Mouse (Mus musculus) right cerebral cortex, postnatal 14 days (tissue): ENCODE measurements around the gene Rab2b.
"Not testable (repeated sequence)": the region's sequence is repeated elsewhere in the genome, so short reads cannot be mapped to it uniquely, and the experiment has no call there.

Source experiments
- DNase-seq: peaks from one replicate; pipeline ENCODE4 v3.0.0; 2022

Gene Rab2b

DNA sequence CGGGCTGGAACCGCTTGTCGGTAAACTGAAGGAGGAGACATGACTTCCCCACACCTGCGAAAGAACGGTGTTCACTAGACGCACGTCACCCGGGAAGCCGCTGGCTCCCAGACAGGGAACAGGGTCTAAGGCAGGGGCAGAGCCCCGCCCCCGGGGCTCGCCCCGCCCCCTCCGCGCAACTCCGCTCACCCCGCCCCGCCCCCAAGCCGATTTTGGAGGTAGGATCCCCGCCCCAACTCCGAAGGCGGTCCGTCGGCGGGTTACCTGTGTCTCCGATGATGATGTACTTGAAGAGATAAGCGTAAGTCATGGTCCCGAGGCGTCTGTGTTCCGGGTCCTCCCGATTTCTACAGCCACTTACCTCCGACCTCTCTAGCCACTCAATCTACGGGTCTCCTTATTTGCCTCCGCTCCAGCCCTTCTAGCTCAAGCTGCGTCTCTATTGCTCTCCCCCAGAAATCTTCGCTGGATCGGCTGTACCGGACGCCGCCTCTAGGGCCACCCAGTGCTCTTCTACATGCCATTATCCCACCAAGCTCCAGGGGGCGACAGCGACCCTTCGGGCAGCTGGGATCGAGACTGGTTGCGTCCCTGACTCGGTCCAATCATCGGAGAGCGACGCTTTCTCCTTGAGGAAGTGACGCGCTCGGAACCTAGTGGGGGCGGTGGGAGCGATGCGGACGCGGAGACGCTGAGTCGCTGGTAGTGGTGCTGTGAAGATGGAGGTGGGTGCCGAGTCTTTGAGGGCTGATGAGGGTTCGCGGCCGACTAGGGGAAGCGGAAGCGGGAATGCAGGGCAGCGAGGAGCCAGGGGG is at the start of gene Rab2b, which contains the start of gene Tox4:
Gene Rab2b, minus strand, starts transcription at position 614 of the 815 bp plus-strand sequence.
Gene Tox4, plus strand, starts transcription at position 215 of the 815 bp plus-strand sequence.
- peak; percentile 97 for DNase-seq

DNA sequence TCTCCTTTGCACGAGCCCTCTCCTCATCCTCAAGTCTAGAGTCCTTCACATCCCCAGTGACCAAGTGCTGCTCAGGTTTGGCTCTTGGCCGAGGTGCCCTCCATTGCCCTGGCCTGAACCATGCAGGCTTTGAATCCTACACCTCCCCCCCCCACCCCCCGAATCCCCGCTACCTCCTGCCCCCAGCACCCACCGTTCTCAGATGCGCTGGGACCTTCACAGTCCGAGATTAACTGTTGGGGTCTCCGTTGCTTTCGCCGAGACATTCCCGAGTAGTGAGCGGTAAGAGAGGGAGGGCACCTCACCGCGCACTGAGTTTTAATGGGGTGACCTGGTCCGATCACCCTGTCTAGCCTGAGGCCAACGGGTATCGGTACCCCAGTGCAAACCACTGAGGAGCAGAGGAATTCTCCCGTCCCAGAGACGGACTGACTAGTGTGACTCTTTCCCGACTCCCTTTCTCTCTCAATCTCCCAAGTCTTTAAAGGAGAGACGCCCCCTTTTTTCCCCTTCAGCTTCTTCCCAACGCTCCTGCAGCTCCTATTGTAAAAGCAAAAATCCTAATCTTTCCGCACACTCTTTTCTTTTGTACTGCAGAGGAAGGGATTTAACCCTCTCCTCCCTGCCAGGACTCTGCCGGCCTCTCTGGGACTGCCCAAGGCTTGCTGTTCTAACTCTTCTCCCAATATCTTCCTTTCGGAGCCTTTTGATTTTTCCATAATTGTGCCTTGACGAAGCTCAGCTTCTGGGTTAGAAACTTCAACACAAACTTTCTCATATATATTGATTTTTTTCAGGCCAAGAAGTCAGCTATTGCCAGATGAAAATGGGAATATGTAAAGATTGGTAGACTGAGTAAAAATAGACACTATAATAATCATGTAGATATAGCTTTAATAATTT is 48.8 kb upstream of the Rab2b start, which contains the start of gene Sall2:
Gene Sall2, minus strand, starts transcription at position 853 of the 903 bp plus-strand sequence.
- DNase-seq: no peak

DNA sequence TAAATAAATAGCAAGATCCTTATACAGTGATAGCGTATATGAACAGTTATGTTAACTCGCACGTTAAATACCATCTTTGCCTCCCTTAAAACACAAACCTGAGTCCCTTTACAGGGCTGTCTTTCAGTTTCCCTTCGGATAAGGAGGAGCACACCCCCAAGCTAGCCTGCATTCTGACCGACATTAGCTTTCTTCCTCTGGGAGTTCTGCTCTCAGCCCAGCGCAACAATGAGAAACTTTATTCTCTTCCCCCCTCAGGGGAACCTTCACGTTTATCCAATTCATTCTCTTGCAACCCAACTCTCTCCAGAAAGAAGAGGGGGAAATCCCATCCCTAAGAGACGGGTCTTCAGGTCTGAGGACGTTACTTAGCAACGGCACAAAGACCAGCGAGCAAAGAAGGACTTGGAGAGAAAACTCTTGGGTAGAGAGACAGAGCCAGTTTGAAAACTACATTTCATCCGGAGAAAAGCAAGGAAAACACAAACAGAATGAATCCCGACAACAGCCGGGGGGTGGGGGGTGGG is 48.1 kb upstream of the Rab2b start:
- DNase-seq: no peak

DNA sequence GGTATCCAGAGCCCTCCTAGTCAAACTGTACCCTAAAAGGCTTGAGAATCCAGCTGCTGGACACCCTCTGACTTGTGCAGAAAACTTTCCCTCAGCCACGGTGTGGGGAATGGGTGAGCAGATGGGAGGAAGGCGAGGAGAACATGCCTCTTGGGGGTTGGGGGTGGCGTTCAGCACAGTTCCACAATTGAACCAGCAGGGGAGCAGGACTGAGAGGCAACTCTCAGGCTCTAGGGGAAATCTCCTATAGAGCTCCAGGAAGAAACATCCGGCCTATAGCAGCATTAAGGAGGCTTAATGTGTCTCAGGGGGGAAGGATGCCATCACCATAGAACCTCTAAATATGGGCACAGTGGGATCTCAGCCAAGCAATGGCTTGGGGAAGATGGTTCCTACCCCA is 46.5 kb upstream of the Rab2b start:
- no peak for DNase-seq

DNA sequence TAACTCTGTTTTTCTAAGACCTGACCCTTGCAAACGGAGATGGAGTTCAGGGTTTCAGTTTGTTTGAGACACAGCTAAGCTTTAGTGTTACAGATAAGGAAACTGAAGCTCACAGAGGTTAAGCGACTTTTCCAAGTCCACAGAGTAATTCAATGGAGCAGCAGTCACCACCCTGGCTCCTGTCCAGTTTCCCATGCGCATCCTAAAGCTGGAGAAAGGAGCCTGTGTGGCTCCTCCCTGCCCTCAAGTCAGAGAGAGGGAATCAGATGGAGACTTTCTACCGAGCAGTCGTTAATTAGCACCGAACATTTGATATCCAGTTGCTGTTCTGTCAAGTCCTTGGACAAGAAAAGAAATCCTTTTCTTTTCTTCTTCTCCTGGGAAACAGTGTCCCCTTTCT is 40.0 kb upstream of the Rab2b start:
- DNase-seq: no peak

DNA sequence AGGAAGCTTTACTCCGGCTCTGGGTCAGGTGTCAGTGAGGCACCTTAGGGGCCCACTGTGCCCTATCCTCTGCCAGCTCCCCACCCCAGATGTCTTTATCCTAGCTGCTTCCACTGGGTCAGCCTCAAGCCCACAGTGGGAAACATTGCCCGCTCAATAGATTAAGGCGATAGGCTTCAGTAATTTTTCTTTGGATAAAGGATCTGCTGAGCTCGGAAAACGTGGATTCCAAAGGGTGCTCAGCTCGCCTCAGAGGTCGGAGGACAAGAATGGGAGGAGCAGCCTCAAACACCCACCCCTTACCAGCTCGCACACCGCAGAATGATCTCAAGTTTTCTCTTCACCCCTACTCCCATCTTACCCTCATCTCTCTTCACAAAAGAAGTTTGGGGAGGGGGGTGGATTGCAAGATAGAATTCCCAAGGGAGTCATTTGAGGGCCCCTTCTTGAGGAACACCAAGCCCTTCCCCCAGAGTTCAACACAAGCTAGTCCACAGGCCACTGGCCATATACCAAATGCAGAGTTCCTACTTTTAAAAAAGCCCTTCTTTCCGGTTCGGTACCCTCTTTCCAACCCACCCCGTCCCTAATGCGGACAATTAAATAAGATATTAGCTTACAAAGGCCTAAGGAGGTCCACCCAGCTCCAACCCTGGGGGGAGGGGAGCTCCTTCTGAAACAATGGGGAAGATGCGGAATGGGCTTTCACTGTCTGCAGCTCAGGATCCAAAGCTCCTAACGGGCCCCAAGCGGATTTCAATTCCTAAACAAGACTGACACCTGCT is 37.3 kb upstream of the Rab2b start:
- no peak for DNase-seq

DNA sequence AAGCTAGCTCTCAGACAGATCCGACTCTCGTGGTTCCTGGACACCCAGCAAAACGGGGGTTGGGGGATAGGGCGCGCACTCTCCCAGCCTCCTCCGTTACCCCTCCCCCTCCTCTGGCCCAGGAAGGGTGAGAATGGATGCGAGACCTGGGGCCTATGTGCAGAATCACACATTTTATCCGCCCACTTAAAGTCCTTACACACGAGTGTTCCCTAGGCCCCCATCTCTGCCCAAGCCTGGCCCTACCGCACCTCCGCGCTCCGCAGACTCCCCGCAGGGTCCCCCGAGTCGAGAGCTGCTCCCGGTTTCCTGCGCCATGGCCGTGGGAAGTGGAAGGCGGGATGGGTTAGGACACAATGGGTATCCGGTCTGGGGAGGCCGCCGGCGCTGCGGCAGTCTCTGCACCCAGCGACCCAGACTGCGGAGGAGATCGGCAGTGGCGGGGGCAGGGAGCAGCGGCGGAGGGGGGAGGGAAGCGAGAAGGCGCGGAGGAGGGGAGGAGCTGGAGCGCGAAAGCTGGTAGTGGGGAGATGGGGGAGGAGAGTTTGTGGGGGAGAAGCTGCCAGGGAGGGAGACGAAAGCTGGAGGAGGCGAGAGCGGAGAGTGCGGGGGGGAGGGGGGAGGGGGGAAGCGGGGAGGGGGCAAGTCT is 36.6 kb upstream of the Rab2b start:
- DNase-seq: peak; percentile 78

DNA sequence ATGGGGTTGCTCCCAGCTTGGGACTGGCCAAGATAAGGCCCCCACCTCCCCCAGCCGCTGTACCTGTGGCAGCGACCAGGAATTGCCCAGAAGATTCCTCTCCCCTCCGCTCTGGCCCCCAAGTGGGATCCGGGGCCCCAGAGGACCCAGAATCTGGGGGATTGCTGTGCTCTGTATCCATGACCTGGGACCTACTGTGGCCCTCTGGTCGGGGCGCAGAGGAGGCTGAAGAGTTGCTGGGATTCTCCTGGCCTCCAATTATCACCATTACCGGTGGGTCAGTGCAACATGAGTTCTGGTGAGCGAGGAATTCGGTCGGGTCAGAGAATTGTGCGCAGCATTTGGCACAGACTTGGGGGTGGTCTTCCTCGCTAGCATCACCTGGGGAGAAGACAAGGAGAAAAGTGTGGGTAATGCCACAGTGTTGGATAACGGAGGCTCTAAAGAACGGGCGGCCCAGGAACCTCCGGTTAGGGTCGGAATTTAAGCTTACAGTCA is 36.0 kb upstream of the Rab2b start:
- no peak for DNase-seq

DNA sequence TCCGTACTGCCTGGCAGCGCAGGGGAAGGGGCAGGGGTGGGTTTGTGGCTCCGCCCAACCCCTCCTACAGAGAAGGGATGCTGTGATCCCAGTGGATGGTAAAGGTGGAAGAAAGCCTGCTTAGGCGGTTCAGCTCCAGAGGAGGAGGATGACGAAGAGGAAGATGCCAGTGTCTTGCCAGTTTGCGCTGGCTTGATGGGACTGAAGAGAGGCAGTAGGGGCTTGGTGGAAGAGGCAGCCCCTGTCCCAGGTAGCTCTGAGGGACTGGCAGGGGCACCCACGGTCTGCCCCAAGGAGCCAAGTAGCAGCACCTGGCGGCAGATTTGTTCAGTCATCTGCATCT is 35.4 kb upstream of the Rab2b start:
- DNase-seq: no peak

DNA sequence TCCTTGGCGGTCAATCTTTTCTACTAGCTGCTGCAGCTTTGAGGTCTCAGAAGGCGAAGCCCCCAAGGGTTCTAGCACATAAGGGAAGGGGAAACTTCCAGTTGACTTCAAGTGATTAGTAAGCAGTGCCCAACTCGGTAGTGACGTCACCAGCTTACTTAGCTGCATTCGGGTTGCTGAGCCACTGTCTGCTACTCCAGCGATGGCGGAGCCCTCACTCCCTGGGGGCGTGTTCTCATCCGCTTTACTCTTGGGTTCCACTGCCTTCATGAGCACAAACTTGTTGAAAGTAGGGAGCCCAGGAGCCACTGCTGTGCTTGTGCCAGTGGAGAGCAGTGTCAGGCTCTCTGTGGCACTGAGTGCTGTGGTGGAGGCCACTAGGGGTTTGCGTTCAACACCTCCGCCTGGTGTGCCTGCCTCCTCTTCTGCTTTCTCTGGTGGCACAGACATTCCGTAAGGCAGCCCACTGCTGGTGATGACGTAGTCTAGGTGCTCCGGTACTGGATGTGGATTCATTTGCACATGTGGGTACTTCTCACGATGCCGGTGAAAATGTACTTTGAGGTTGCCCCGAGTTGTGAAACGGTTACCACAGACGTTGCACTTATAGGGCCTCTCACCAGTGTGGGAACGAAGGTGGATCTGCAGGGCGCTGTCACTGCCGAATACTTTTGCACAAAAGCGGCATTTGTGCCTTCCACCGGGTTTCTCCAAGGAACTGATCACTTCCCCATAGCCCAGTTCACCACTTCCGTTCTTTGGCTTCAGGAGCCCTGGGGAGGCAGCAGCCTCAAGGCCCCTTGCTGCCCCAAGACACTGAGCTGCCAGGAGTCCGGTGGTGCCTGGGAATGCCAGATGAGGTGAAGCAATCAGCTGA is 34.8 kb upstream of the Rab2b start:
- no peak for DNase-seq

DNA sequence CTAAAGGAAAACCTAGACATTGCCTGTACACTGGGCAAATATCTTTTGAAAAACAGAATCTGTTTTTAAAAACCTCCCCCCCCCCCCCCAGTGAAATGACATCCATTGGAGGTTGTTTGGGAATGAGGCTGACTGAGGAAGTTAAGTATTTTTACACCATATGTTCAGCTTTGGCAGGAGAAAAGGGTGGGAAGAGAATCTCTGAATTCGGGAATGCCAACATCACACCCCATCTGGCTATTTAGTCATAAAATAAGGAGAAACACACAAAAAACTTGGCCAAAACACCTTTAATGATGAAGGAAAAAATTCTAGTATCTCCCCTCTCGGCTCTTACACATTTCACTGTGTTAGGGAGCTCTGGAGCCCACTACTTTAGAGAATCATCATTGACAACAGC is 31.6 kb upstream of the Rab2b start:
- no peak for DNase-seq

DNA sequence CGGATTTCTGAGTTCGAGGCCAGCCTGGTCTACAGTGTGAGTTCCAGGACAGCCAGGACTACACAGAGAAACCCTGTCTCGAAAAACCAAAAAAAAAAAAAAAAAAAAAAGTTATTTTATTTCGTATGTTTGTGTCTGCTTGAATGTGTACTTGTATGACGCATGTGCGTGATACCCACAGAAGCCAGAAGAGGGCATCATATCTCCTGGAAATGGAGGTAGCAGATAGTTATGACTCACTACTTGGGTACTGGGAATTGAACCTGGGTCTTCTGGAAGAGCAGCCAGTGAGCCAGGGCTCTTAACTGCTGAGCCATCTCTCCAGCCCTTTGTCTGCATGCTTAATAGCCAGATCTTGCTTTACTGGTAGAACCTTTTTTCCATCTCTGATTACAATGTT is 31.0 kb upstream of the Rab2b start:
- not testable (repeated sequence) for DNase-seq

DNA sequence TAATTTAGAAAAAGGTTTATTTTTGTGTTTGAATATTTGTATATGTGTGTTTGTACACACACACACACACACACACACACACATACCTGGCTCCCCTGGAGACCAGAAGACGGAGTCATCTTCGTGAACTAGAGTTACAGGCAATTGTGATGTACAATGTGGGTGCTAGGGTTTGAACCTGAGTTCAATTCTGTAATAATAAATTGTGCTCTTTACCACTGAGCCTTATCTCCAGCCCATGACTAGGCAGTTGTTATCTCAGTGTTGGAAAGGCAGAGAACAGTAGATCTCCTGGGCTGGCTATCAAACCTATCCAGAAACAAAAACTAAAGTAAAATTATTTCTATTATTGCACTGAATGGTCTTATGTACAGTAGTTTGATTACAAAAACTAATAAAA is 26.8 kb upstream of the Rab2b start:
- DNase-seq: no peak

DNA sequence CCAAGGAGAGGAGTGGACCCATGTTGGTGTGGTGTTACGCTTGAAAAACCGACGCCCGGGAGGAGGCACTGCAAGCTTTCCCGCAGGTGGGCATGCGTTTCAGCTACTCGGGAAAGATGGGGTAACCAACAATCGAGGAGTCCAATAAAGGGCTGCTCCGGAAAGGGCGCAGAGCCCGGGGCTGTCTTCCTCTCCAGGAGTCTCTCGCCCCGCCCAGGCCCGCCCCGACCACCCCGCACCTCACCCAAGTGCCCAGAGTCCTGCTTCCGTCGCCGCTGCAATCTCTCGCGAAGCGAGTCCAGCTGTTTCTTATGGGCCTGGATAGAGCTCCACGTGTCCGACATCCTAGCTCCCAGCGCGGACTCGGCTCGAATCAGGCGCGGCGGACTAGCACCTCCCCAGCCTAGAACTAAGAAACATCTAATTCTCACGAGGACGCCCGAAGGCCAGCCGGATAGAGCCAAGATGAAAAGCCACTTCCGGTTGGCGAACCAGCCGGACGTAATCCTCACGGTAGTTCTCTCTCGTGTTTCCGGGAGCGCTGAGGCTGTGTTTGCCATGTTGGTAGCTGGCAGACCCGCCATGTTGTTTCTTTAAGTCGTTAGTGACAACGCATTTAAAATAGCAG is 25.4 kb upstream of the Rab2b start, which contains the start of gene Mettl3:
Gene Mettl3, minus strand, starts transcription at position 485 of the 628 bp plus-strand sequence.
- DNase-seq: peak; percentile 89

DNA sequence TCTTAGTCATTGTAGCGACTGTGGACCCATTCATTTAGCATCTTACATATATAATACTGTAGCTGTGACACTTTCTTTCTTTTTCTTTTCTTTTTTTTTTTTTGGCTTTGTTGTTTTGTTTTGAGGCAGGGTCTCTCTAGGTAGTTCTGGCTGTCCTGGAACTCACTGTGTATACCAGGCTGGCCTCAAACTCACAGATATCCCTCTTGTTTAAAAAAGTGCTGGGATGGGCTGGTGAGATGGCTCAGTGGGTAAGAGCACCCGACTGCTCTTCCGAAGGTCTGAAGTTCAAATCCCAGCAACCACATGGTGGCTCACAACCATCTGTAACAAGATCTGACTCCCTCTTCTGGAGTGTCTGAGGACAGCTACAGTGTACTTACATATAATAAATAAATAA is 24.2 kb upstream of the Rab2b start:
- not testable (repeated sequence) for DNase-seq

DNA sequence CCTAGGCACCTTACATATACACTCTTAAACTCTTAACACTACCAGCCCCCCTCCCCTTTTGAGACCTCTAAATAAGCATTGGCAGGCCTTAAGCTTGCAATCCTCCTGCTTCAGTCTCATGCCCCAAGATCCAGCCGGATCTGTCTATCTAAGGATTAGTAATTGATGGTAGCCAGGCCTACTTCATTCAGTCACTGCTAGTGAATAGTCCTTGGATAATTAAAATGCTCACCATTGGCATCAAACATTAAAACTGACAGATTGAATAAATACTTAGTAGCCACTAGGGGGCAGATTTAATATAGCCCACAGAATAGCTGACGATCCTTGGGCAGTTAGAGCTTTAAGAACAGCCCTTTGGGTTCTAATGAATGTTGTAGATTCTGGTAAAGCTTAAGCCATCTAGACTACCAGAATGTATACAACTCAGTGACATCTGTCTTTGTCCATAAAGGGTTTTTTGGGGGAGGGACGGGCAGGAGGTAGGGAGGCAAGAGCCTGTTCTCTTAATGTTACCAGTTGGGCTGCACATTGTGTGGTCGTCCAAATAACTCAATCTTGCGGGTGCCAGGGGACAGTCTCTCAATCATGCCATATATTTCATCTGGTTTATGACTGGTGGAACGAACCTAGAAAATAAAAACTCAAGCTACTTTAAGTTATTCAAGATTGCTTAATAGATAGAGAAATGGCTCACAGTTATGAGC is 16.4 kb upstream of the Rab2b start:
- no peak for DNase-seq

DNA sequence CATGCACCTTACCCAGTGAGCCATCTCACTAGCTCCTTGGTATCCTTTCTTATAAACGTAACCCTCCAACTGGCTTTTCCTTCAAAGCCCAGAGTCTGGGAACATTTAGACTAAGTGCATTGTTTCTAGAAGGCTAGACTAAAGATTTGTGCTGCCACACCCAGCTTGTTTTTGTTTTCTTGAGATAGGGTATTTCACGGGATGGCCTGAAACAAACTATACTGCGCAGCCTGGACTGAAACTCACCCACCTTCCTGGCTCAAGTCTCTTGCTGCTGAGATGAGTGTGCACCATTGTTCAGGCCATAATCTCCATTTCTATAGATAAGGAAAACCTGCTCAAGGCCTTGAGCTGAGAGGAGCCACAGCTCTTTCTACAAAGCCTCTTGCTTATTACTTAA is 4.8 kb upstream of the Rab2b start:
- DNase-seq: no peak

DNA sequence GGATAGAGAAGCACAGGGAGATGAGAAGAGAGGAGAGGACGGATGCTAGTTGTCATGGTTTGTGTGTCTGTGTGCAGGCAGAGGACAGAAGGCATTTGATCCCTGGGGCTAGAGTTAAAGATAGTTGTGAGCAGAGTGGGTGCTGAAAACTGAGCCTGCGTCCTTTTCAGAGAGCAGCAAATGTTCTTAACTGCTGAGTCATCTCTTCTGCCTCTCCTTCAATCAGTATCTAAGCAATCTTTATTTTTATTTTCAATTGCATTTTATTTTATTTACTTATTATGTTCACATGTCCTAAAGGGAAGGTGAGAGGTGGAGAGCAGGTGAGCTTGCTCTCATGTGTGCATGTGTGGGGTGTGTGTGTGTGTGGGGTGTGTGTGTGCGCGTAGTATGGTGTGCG is 4.3 kb upstream of the Rab2b start:
- DNase-seq: no peak

DNA sequence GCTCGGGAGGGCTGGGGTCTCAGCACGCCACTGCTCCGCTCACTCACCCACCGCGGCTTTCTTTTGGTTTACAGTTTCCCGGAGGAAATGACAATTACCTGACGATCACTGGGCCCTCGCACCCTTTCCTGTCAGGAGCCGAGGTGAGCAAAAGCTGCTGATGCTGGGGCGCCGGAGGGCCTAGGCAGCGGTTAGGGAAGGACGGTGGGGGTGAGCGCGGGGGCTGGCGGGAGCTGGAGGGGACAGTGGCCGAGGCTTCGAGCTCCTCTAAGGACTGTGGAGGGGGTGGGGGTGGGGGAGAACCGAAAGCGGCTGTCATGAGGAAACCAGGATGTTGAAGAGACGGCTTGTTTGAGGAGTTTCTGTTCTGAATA is 389 bp upstream of the Rab2b start:
- DNase-seq: peak; percentile 35

DNA sequence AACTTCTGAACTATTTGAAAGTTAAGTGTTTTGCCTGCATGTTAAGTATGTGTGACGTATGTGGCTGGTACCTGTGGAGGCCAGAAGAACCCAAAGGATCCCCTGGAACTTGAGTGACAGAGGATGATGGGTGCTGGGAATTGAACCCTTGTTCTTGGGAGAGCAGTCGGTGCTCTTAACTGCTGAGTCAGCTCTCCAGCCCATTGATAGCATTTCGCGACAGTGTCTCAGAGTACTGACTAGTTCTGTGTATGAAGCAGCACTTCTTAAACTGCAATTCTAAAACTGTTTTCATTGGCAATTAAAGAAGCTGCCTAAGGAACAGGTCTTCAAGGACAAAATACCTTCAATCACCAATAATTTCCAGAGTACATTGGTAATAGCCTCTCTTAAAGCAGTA is 2.1 kb downstream of the Rab2b start:
- no peak for DNase-seq
